Mouse (Mus musculus) activated CD4-positive, CD25-positive, alpha-beta regulatory T cell, adult 4 months (primary cell): ENCODE data around the gene Gm21117. TPM values are rescaled to one million over a fixed set of nuclear protein-coding genes. Genes with fewer than 3 reads are reported as not detected.
"Not testable (repeated sequence)": the region's sequence is repeated elsewhere in the genome, so short reads cannot be mapped to it uniquely, and the experiment has no call there.

Source experiments
- ATAC-seq: one replicate; pipeline ENCODE4 v1.8.0; 2017
- polyA plus RNA-seq, 2 experiments: library from polyadenylated mRNA; unstranded; fragments of 100-300 nt; shearing (Covaris generic); gene quantifications; one replicate each; pipeline ENCODE4 v1.2.1; 2017

Gene Gm21117
- not detected for polyA plus RNA-seq

- ATAC-seq = not testable (repeated sequence)
Observed at GRCm38 (mm10) chrY:51124920-51125319, at the start of gene Gm21117. Gene Gm21117 (plus strand): TSS chrY:51125220.
